Mouse (Mus musculus) ES-E14 (cell line): ENCODE results near the gene 4930402H24Rik.

Experiments used
- CHD2 ChIP-seq: IDR thresholded peaks from 2 replicates; pipeline ENCODE4 v1.6.1; 2014; ENCODE audit warnings: mild to moderate bottlenecking, low read depth, low read length, inconsistent platforms
- HCFC1 ChIP-seq: IDR thresholded peaks from 2 replicates; pipeline ENCODE4 v1.6.1; 2012; ENCODE audit warnings: low read length, inconsistent platforms, borderline replicate concordance; ENCODE audit not compliant: insufficient read depth
- ZC3H11A ChIP-seq: IDR thresholded peaks from 2 replicates; pipeline ENCODE4 v1.6.1; 2012; ENCODE audit warnings: low read depth, mild to moderate bottlenecking, inconsistent platforms, low read length, borderline replicate concordance

- TF ChIP-seq HCFC1 (no peak), CHD2 (no peak), ZC3H11A (no peak)
These were observed 102.5 kb downstream of the 4930402H24Rik start for GRCm38 (mm10) chr2:130803706-130804105.
